22 mouse cellular contexts compared by ENCODE assay signal in the genomic region with DNA sequence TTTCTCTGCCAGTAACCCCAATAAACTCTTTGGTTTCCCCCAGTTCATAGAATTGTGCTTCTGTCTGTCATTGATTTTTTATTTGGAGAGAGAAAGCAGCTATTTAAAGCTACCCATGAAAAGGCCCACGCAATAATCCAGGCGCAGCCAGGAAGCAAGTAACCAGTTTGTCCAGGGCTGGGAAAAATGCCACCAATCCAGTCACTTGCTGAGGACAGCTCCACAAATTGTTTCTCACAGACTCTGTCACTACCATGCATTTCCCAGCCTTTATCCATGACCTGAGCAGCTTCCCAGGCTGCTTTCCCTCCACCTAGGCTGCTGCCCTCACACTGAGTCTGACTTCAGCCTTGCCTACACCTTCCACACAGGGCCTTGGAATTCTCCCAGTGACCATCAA.
DNase-seq lines count a peak whose midpoint lies in the region; TF ChIP-seq lines count a peak whose summit lies in the region.
"Had no signal": no experiment of that assay in that cellular context is flagged by ENCODE, and none has a peak within 500 bp of the region (broad histone marks: within the 10 kb centered on the region; RNA-seq: fewer than 3 reads in every experiment).

No protein-coding gene starts in this region.

- peaks cover 5% of the 10 kb centered on the region; the same call in 1 of the 2 replicates for H3K4me1 ChIP-seq in cerebellum, adult 2 months (ENCODE audit: control insufficient read depth, insufficient read depth, low read length)
- H3K4me1 ChIP-seq: embryonic facial prominence, embryonic 13.5 days had no signal

- no peak overlapping the region for H3K27ac ChIP-seq in cerebellum, adult 2 months (ENCODE audit: insufficient read depth, low read length)
- H3K27ac ChIP-seq: embryonic facial prominence, embryonic 13.5 days; forebrain, embryonic 12.5 days; kidney, postnatal 0 days; limb, embryonic 12.5 days; macrophage; stomach, postnatal 0 days had no signal

- H3K27me3 ChIP-seq in cerebellum, adult 2 months (ENCODE audit: control insufficient read depth, insufficient read depth, low read length) = no peaks in the 10 kb centered on the region
- H3K27me3 ChIP-seq: forebrain, embryonic 12.5 days had no signal

- no peak overlapping the region for H3K4me3 ChIP-seq in cerebellum, adult 2 months (replicated peaks; ENCODE audit: insufficient read depth, low read depth, low read length)
- H3K4me3 ChIP-seq: embryonic facial prominence, embryonic 13.5 days; erythroblast, embryonic 14.5 days; forebrain, embryonic 12.5 days; hindbrain, embryonic 13.5 days; limb, embryonic 12.5 days had no signal

- no peak for TF ChIP-seq POLR2A in cerebellum, adult 2 months (IDR thresholded peaks at IDR 0.05; ENCODE audit: borderline replicate concordance, insufficient read depth, low read length)

- peak; percentile 32 to 57 for DNase-seq in cerebellum, adult 2 months
- no peak for DNase-seq in cerebellum, adult 11-12 months
- DNase-seq in layer of hippocampus, adult 11-12 months (ENCODE audit: low spot score) = peak; percentile 23
- DNase-seq in layer of hippocampus, postnatal 25 days (ENCODE audit: extremely low spot score in 1 of 2, low spot score in 1 of 2) = no peak
- DNase-seq in right cerebral cortex, adult 2 months (ENCODE audit: low spot score in 2 of 2) = peak; percentile 25 to 38
- DNase-seq in right cerebral cortex, postnatal 25 days = no peak
- DNase-seq in telencephalon, adult 2 months (ENCODE audit: low read depth, low spot score) = peak; percentile 40
- no peak for DNase-seq in urinary bladder, postnatal 10 days (ENCODE audit: low spot score)
- DNase-seq: adrenal gland, postnatal 14 days; embryo, embryonic 11 days; gastrocnemius, postnatal 25 days; kidney, adult 18-20 months; liver, postnatal 0 days; thymus, postnatal 14 days had no signal

- 60% methylated on average over 2 of the region's 2 CpGs for WGBS in cerebellum, adult 2 months

- TF ChIP-seq CTCF in cerebellum, adult 2 months (IDR thresholded peaks at IDR 0.05; ENCODE audit: borderline replicate concordance, insufficient read depth, low read depth, low read length) = no peak

Comparison
In these comparisons a context has a peak if more than half of its experiments do, and no peak if none do; other contexts are left out.
1. DNase-seq: peak in cerebellum, adult 2 months (2 of 2), layer of hippocampus, adult 11-12 months (single experiment), right cerebral cortex, adult 2 months (2 of 2) and telencephalon, adult 2 months (single experiment); none in cerebellum, adult 11-12 months (single experiment), layer of hippocampus, postnatal 25 days (0 of 2), right cerebral cortex, postnatal 25 days (single experiment) and urinary bladder, postnatal 10 days (single experiment).